Mouse (Mus musculus) spleen, adult 2 months (tissue): Measurements from ENCODE around the gene Lrmda. TPM values are rescaled to one million over a fixed set of nuclear protein-coding genes. Genes with fewer than 3 reads are reported as not detected.

Experiments used
- DNase-seq, 2 experiments: peaks; one replicate each; pipeline versions ENCODE4 v3.0.0 to v3.0.0-alpha.2; 2012 to 2021; ENCODE audit warnings: low spot score in 2 of 2, low read depth in 1 of 2
- H3K27ac ChIP-seq: fragments of 200-500 bp; 2 replicates; pipeline ENCODE4 v1.5.1; 2012; ENCODE audit warnings: low read length, inconsistent platforms; ENCODE audit not compliant: insufficient read depth
- H3K27me3 ChIP-seq: fragments of 200-500 bp; 2 replicates; pipeline ENCODE4 v1.6.1; 2012; ENCODE audit warnings: mild to moderate bottlenecking, moderate library complexity, low read length, inconsistent platforms; ENCODE audit not compliant: control insufficient read depth, insufficient read depth
- H3K36me3 ChIP-seq: fragments of 200-500 bp; 2 replicates; pipeline ENCODE4 v1.6.1; 2012; ENCODE audit warnings: mild to moderate bottlenecking, low read length, inconsistent platforms; ENCODE audit not compliant: control insufficient read depth, insufficient read depth
- H3K4me1 ChIP-seq: fragments of 200-500 bp; 2 replicates; pipeline ENCODE4 v1.6.1; 2011; ENCODE audit warnings: inconsistent platforms; ENCODE audit not compliant: control insufficient read depth, insufficient read depth, insufficient read length
- H3K4me3 ChIP-seq: fragments of 200-500 bp; 2 replicates; pipeline ENCODE4 v1.5.1; 2011; ENCODE audit warnings: mild to moderate bottlenecking, inconsistent platforms; ENCODE audit not compliant: insufficient read depth, insufficient read length; ENCODE audit errors: extremely low read depth
- CTCF ChIP-seq: fragments of 200-500 bp; IDR thresholded peaks from 2 replicates; pipeline ENCODE4 v1.5.1; 2011; ENCODE audit warnings: mild to moderate bottlenecking, inconsistent platforms; ENCODE audit not compliant: insufficient read depth, insufficient read length, insufficient replicate concordance; ENCODE audit errors: extremely low read depth
- POLR2A ChIP-seq: fragments of 200-500 bp; IDR thresholded peaks from 2 replicates; pipeline ENCODE4 v1.6.1; 2011; ENCODE audit warnings: low read depth, low read length, inconsistent platforms
- WGBS: fragments of 180-500 bp; shearing (Covaris S2); methylation state at CpG from one replicate; pipeline ENCODE4 v1.1.7; 2018; 5-methylcytosine and 5-hydroxymethylcytosine counted together
- polyA plus RNA-seq: library from polyadenylated mRNA; depleted of rRNA; stranded (reverse); fragments of >200 nt; gene quantifications from 2 replicates; pipeline ENCODE4 v1.2.3, GENCODE M21; 2012

Gene Lrmda
- polyA plus RNA-seq, 1 experiment: 0.37 TPM

- Histone ChIP-seq H3K27ac (no peak overlapping the region), H3K36me3 (no peaks in the 10 kb centered on the region)
- WGBS: 91% methylated on average over 10 of the region's 10 CpGs
Measured at GRCm38 (mm10) chr14:22046262-22046856, 26.8 kb downstream of the Lrmda start.

GRCm38 (mm10) chr14:22048068-22048899, 28.8 kb downstream of the Lrmda start:
- H3K4me1 ChIP-seq: no peaks in the 10 kb centered on the region
- H3K4me3 ChIP-seq: no peak overlapping the region
- H3K36me3 ChIP-seq: no peaks in the 10 kb centered on the region
- no peaks in the 10 kb centered on the region for H3K27me3 ChIP-seq
- DNase-seq: no peak
- H3K27ac ChIP-seq: no peak overlapping the region
- TF ChIP-seq POLR2A (no peak), CTCF (no peak)
- 89% methylated on average over 18 of the region's 18 CpGs for WGBS

More at GRCm38 (mm10) chr14:22046262-22046856, 26.8 kb downstream of the Lrmda start:
- Histone ChIP-seq H3K4me1 (no peaks in the 10 kb centered on the region), H3K27me3 (no peaks in the 10 kb centered on the region), H3K4me3 (no peak overlapping the region)
- no peak for DNase-seq
- no peak for TF ChIP-seq POLR2A
- no peak for TF ChIP-seq CTCF

- Histone ChIP-seq H3K36me3 (no peaks in the 10 kb centered on the region), H3K27me3 (no peaks in the 10 kb centered on the region), H3K4me1 (no peaks in the 10 kb centered on the region), H3K27ac (no peak overlapping the region), H3K4me3 (no peak overlapping the region)
- 90% methylated on average over 6 of the region's 6 CpGs for WGBS
- DNase-seq: no peak
- TF ChIP-seq CTCF (no peak), POLR2A (no peak)
Measured at GRCm38 (mm10) chr14:22048900-22049199, 29.3 kb downstream of the Lrmda start.

GRCm38 (mm10) chr14:22049282-22049681, 29.8 kb downstream of the Lrmda start:
- DNase-seq: no peak
- H3K27ac ChIP-seq: no peak overlapping the region
- WGBS: 67% methylated on average over 1 of the region's 1 CpGs

GRCm38 (mm10) chr14:22051941-22052664, 32.6 kb downstream of the Lrmda start:
- 83% methylated on average over 14 of the region's 14 CpGs for WGBS

More at GRCm38 (mm10) chr14:22049282-22049681, 29.8 kb downstream of the Lrmda start:
- Histone ChIP-seq H3K4me3 (no peak overlapping the region), H3K4me1 (no peaks in the 10 kb centered on the region), H3K27me3 (no peaks in the 10 kb centered on the region), H3K36me3 (no peaks in the 10 kb centered on the region)
- TF ChIP-seq CTCF: no peak
- no peak for TF ChIP-seq POLR2A

GRCm38 (mm10) chr14:22055630-22056029, 36.1 kb downstream of the Lrmda start:
- no peaks in the 10 kb centered on the region for H3K36me3 ChIP-seq
- no peaks in the 10 kb centered on the region for H3K4me1 ChIP-seq
- DNase-seq: no peak
- no peak overlapping the region for H3K4me3 ChIP-seq
- WGBS: 83% methylated on average over 8 of the region's 8 CpGs
- no peaks in the 10 kb centered on the region for H3K27me3 ChIP-seq
- TF ChIP-seq CTCF (no peak), POLR2A (no peak)
- no peak overlapping the region for H3K27ac ChIP-seq

More at GRCm38 (mm10) chr14:22051941-22052664, 32.6 kb downstream of the Lrmda start:
- TF ChIP-seq CTCF (no peak), POLR2A (no peak)
- Histone ChIP-seq H3K27ac (no peak overlapping the region), H3K27me3 (no peaks in the 10 kb centered on the region), H3K36me3 (no peaks in the 10 kb centered on the region), H3K4me3 (no peak overlapping the region), H3K4me1 (no peaks in the 10 kb centered on the region)
- DNase-seq: no peak

- WGBS: 83% methylated on average over 4 of the region's 4 CpGs
- H3K27ac ChIP-seq: no peak overlapping the region
- no peaks in the 10 kb centered on the region for H3K36me3 ChIP-seq
- H3K4me3 ChIP-seq: no peak overlapping the region
- DNase-seq: no peak
- TF ChIP-seq CTCF (no peak), POLR2A (no peak)
- no peaks in the 10 kb centered on the region for H3K4me1 ChIP-seq
- H3K27me3 ChIP-seq: no peaks in the 10 kb centered on the region
Measured at GRCm38 (mm10) chr14:22056246-22056645, 36.7 kb downstream of the Lrmda start.
